Mouse (Mus musculus): ENCODE measurements around the gene Smpdl3b.

- TF ChIP-seq CTCF (IDR thresholded peaks at IDR 0.05; ENCODE audit: low read depth) (no peak), EP300 (IDR thresholded peaks at IDR 0.05; ENCODE audit: low read depth) (no peak)
These were observed 49.7 kb upstream of the Smpdl3b start for GRCm38 (mm10) chr4:132806620-132807191.

Data from heart, postnatal 0 days (tissue).